Mouse (Mus musculus) G1E-ER4 (cell line): ENCODE data around the gene Gm20696. TPM values are rescaled to one million over a fixed set of nuclear protein-coding genes. Genes with fewer than 3 reads are reported as not detected.

Source experiments
- GATA1 ChIP-seq: IDR thresholded peaks from one replicate; pipeline ENCODE4 v1.8.0; 2012; ENCODE audit warnings: low read length, inconsistent platforms
- polyA plus RNA-seq: library from polyadenylated mRNA; stranded (reverse); fragments of >175 nt; gene quantifications from 2 replicates; pipeline ENCODE4 v1.2.3, GENCODE M21; 2012

Gene Gm20696
- polyA plus RNA-seq, 1 experiment = not detected

DNA sequence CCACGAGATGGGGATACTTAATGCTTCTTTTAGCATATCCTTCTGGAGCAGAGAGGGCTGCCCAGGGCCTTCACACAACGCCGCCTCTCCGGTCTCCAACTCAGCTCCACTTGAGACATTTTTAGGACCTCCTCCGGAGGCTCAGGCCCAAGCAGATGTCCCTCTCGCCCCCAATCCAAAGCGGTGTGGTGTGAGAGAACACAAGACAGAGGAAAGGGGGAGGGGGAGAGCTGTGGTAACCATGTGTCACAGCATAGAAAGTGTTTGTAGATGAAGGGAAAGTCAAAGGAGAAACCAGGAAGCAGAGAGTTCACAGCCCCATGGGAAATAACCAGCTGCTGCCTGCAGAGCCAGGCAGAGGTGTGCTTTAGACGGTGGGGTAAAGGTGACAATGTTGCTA, 99.7 kb downstream of the Gm20696 start:
- TF ChIP-seq GATA1 = no peak

DNA sequence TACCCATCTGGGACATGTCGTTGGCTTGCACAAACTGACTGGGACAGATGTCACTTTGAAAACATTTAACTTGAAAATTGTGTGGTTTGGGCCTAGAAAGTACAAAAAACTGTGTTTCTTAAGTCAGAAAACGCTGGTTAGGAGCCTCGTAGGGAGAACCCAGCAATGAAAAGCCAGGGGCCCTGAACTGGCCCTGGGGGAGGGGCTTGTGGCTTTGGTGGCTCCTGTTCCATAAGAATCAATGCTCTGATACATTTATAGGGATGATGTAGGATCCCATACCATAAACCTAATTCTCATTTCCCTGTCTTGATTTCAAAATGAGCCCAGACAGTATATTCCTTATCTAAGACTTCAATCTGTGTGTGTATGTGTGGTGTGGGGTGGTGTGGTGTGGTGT, 101.8 kb downstream of the Gm20696 start:
- TF ChIP-seq GATA1 = no peak

DNA sequence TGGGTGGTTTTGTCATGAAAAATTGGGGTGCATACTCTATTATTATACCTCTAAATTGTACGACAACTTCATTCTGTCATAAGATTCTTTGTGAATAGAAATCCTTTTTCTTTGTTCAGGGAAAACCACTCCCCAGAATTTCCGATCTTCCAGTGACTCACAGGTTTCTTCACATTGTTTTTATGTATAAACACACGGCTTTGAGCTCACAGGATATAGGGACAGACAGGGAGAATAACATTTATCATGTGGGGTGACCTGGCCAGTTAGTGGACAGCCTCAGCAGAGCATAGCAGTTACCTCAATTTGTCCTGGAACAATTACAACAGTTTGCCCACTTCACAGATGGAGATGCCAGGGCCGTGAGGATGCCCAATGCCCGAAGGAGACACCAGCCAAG, 109.6 kb downstream of the Gm20696 start:
- no peak for TF ChIP-seq GATA1

DNA sequence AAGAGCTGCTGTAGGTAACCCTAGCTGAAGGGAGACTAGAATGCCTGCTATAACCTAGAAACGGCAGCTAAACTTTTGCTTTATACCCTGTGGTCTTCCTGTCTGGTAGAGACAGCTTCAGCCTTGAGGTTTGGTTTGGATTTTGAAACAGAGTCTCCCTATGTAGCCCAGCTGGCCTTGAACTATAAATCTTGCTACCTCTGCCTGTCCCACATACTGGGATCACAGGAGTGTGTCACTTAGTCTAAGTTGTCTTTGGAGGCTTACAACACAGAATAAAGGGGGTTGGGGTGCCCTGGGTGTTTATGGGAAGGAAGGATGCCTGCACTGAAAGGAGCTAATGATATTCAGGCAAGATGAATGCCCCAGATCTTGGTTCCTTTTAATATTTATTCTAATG, 113.8 kb downstream of the Gm20696 start:
- no peak for TF ChIP-seq GATA1

DNA sequence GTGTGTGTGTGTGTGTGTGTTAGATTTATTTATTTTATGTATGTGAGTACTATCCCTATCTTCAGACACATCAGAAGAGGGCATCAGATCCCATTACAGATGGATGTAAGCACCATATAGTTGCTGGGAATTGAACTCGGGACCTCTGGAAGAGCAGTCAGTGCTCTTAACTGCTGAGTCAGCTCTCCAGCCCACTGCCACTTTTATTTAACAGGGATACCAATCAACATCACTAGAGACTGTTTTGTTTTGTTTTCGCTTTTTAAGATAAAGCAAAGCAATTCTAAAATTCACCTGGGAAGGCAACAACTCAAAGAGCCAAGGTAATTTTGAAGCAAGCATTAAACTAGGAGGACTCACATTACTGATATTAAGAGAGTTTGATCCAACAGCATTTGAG, 120.2 kb downstream of the Gm20696 start:
- TF ChIP-seq GATA1 = no peak

DNA sequence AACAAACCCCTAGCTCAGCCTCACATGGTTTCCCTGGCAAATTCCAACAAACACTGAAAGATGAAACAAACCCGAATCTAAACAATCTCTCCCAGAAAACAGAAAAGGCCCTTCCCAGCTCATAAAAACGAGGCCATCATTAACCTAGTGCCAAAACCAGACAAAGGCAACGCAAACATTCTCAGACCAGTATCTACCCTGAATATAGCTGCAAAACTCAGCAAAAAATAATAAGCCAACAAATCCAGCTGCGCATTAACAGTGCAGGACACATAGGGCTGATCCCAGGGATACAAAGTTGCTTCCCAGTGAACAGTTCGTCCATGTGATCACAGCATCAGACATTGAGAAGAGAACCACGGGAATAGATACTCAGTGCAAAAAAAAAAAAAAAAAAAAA, 121.2 kb downstream of the Gm20696 start:
- TF ChIP-seq GATA1 = no peak

DNA sequence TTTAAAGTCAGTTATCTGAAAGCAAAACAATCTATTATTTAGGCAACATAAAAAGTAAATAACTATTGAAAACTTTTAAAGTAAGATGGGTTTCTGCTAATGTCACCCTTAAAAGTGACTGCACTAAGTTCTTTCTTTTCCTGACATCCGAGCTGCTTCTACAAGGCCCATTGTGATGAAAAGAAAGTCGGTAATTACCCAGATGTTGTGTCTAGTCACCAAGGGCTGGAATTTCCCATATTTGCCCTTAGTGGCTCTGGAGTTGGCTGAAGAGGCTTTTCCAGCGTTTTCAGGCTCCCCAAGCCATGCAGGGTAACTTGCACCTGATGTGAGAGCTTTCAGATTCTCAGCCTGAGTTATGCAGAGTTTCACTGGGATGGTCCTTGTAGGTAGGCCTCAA, 125.5 kb downstream of the Gm20696 start:
- no peak for TF ChIP-seq GATA1

DNA sequence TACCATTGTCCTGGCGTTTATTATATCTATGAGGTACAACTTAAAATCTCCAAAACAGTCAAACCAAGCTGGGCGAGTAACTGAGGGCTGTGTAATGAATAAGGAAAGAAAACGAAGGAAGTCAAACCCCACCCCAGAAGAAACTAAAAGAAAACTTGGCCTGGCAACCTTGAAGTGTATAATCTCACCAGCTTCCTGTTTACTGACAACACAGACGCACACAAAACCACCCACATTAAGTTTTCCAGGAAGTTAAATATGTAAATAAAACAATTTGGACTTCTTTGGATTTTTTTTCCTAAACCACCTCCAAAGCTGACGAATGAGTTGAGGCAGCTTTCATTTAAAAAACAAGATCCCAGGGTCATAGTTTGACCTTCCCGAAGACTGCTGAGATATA, 125.9 kb downstream of the Gm20696 start:
- TF ChIP-seq GATA1 = no peak

DNA sequence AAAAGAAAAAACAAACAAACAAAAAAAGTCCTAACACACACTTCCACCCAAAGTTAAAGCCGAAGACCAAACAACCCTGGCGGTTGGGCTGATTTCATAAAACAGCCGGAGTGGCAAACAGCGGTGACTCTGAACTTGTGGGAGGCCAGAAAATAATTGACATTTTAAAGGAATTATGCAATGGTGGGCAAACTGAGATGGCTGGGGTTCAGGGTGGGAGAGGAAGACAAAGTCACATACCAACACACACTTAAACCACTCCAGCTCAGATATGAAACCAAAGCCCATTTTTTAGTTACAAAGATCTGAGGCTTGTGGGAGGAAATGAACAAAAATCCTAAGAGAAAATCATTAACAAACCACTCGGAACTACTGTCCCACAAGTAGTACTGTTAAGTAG, 126.5 kb downstream of the Gm20696 start:
- no peak for TF ChIP-seq GATA1

DNA sequence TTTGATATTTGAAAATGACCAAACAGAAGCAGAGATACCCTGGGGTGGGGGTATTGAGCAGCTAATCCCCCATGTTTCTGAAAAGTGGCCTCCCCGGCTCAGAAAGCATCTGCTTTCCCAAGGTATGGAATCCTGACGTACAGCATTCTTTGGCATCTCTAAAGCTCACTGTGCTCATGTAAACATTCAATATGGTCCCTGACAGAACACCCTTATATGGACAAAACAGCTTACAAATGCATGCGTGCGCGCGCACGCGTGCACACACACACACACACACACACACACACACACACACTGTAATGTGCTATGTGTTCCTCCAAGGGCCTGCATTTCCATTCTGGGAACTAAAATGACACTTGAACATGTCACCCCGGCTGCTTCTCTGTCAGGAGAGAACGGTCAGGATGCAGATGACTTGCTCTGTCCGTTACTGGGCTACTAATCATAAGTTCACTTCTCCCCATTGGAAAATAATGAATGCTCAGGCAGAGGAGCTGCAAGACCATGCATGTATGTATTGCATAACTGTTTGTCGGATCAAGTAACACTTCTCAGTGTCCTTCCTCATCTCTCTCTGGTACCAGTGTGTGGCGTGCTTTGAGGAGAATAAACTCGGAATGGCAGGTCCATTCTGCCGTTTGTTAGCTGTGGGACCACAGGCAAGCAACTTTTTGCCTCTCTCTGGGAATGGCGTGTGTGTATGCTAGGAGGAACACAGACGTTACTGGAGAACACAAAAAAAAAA, 128.2 kb downstream of the Gm20696 start:
- TF ChIP-seq GATA1 = no peak

DNA sequence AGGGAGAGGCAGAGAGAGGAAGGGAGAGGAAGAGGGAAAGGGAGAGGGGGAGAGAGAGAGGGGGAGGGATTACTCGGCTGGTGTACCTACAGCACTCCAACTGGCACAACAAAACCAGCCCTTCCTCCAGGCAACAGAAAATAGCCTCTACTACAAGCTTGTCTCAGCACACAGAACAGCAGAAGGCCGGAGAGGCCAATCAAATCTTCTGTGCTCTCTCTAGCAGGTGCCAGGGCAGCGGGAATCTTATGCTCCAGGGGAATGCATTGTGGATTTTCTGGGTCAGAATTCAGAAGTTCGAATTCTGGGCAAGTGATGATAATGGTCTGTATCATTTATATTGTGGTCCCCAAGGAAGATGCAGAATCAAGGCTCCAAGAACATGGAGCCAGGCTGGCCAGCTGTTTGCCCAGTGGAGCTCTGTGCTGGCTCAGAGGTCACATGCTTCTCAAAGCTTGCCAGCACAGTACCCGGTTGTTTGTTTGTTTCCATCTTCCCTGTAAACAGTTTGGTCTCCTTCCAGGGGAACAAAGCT, 132.3 kb downstream of the Gm20696 start:
- no peak for TF ChIP-seq GATA1

DNA sequence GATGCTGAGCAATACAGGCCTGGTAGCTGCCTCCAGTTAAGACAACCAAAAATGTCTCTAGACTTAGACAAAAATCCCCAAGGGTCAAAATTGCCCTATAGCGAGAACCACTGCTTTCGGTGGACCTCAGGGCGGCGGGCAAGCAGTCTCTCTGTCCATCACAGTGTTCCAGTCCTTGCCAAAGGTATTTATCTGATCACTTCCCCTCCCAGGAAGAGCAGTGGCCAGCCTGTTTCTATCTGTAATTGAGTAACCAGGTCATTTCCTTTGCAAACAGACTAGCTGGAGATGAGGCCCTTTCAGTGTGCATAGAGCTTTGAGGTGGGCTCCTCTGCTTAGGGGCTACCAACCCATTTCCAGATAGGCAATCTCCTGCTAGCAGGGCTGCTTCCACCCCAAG, 134.1 kb downstream of the Gm20696 start:
- no peak for TF ChIP-seq GATA1

DNA sequence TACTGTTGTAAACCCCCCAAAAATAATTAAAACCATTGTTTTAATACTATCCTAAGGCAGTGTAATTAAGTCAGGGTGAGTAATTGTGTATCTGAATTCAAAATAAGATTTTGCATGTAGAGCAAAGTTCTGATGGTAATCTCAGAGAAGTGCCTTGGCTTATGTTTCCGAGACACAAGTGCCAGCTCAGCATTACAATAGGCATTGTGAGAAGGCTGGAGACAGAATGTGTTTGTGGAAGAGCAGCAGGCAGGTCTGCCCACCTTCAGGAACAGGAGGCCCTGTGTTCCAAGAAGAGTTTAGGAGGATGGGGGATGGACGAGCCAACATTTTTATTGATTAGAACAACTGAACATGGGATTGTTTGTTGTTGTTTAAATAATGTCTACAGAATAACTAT, 137.6 kb downstream of the Gm20696 start:
- TF ChIP-seq GATA1 = no peak

DNA sequence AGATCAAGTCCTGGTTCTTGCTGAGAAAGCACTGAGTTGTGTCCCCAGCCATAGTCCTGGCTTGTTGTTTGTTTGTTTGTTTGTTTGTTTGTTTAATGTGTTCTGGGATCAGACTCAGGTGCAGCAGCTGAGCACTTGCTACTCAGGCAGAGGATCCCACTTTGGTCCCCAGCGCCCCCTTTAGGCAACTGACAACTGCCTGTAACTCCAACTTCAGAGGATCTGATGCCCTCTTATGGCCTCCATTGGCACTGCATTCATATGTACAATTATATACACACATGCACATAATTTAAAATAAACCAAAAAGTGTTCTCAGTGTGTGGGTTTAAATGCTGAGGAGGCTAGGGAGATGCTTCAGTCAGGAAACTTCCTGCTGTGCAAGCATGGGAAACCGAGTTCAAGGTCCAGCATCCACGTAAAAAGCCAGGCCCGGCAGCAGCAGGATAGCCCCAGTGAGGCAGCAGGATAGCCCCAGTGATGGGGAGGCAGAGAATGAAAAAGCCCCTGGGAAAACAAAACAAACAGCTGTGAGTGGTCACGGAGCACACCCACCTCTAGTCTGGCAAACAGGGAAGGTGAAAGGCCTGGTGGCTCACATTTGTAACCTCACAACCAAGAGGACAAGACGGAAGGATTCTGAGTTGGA, 139.0 kb downstream of the Gm20696 start:
- TF ChIP-seq GATA1 = no peak

DNA sequence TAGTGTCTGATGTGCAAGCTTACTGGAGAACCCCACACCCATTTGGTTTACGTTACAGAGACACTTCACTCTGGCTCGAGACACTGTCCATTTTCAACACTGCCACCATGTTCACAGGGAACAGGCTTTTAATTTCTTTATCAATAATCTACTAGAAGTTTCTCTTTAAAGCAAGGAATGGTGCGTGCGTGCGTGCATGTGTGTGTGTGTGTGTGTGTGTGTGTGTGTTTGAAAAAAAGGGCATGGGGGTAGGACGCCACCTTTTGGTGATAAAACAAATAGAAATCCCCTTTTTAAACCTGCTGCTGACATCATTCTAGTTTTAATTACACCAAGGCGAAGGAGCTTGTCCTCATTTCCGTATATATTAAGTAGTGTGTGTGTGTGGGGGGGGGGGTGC, 141.2 kb downstream of the Gm20696 start:
- no peak for TF ChIP-seq GATA1

DNA sequence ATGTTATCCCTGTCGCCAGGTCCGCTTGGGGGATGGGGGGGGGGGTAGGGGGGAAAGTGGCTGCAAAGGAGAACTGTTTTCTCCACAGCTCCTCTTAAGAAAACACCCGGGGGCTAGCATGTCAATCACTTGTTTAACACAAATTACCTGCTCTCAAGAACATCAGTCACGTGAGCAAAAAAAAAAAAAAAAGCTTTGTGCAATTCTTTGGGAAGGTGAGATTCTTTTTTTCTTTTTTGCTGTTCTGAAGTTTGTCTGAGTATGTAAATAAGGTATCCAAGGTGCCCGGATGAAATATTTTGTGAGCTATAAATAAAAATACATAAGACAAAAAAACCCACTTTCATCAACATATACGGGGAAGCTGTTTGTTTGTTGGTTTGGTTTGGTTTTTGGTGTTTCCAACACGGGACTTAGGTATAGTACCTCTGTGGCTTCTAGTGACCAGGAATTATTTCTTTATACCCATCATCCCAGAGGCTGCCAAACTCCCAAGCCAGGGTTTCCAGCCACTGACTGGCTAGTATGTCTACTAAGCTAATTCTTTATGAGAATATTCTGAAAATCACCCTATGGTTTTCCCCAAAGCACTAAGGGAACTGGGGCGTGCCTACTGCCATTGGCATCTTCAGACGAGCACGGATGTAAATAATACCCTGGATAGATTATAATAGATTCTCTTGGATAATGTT, 142.8 kb downstream of the Gm20696 start:
- no peak for TF ChIP-seq GATA1

DNA sequence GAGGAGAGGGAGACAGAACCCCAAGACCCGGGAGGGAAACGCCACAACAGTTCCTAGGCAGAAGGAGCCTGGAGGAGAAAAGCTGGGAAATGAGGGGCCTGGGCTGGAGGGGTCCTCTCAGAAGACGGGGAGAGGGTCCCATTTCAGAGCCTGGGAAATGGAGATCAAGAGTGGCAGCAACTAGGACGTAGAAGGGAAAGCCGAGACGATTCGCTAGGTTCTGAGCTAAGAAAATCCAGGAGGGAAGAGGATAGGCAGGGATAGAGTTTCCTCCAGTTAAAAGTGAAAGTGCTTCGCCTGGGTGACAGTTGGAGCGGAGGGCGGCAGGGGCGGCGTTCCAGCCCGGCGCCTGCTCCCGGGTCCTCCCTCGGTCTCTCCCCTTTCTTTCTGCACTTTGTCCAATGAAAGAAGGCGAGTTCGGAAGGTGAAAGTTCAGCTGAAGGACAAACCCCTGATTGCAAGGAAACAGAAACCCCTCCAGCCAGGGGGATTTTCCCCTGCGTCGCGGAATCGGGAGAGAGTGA, 143.4 kb downstream of the Gm20696 start:
- no peak for TF ChIP-seq GATA1
